8 mouse cellular contexts compared by ENCODE assay signal in genomic region chrX:12090871-12091404, GRCm38 (mm10).
DNase-seq lines count a peak whose midpoint lies in the region; ATAC-seq and TF ChIP-seq lines count a peak whose summit lies in the region.

No protein-coding gene starts in this region.

- peak overlapping the region; percentile 74 for H3K27ac ChIP-seq in brown adipose tissue, adult 24 weeks (replicated peaks; ENCODE audit: low read depth, low read length)
- peak overlapping the region; percentile 95 for H3K27ac ChIP-seq in forebrain, embryonic 14.5 days (ENCODE audit: low read depth, low read length)
- H3K27ac ChIP-seq in lung, embryonic 14.5 days (ENCODE audit: low read depth), result peak overlapping the region; percentile 91
- H3K27ac ChIP-seq in olfactory bulb, adult 2 months (ENCODE audit: insufficient read depth, low read depth, low read length), result peak overlapping the region; percentile 70

- H3K27me3 ChIP-seq in forebrain, embryonic 14.5 days (replicated peaks; ENCODE audit: control insufficient read depth, insufficient read depth, low read length), result peaks cover 15% of the 10 kb centered on the region
- H3K27me3 ChIP-seq in lung, embryonic 14.5 days (ENCODE audit: insufficient read depth, low read length), result peaks cover 52% of the 10 kb centered on the region

- peak overlapping the region; percentile 74 for H3K9ac ChIP-seq in forebrain, embryonic 14.5 days (ENCODE audit: low read length)
- H3K9ac ChIP-seq in lung, embryonic 14.5 days, result peak overlapping the region; percentile 65

- peaks cover 2% of the 10 kb centered on the region; the same call in 1 of the 2 replicates for H3K4me1 ChIP-seq in brown adipose tissue, adult 24 weeks (ENCODE audit: control insufficient read depth, insufficient read depth, insufficient read length, low read length)
- peaks cover 16% of the 10 kb centered on the region for H3K4me1 ChIP-seq in forebrain, embryonic 14.5 days (ENCODE audit: control insufficient read depth, insufficient read depth, low read length)
- H3K4me1 ChIP-seq in lung, embryonic 14.5 days (ENCODE audit: insufficient read depth), result 0 out of 2 replicates have a peak, but pooled peaks cover 11% of the 10 kb centered on the region
- peaks cover 24% of the 10 kb centered on the region for H3K4me1 ChIP-seq in olfactory bulb, adult 2 months (ENCODE audit: control insufficient read depth, insufficient read depth, low read length)

- H3K4me3 ChIP-seq in brown adipose tissue, adult 24 weeks (ENCODE audit: insufficient read depth, low read depth, low read length), result peak overlapping the region; percentile 69
- peak overlapping the region; percentile 40 for H3K4me3 ChIP-seq in forebrain, embryonic 14.5 days (ENCODE audit: low read depth, low read length)
- peak overlapping the region; percentile 47 for H3K4me3 ChIP-seq in lung, embryonic 14.5 days (ENCODE audit: low read depth, low read length)
- peak overlapping the region; percentile 50 for H3K4me3 ChIP-seq in olfactory bulb, adult 2 months (ENCODE audit: insufficient read depth, low read depth, low read length)

- peak overlapping the region; percentile 79 for H3K4me2 ChIP-seq in forebrain, embryonic 14.5 days (ENCODE audit: low read length)
- peak overlapping the region; percentile 83 for H3K4me2 ChIP-seq in lung, embryonic 14.5 days

- no peaks in the 10 kb centered on the region for H3K9me3 ChIP-seq in forebrain, embryonic 14.5 days (replicated peaks; ENCODE audit: control insufficient read depth, low read length)
- H3K9me3 ChIP-seq in lung, embryonic 14.5 days (ENCODE audit: low read depth, low read length), result no peaks in the 10 kb centered on the region

- 0 out of 2 replicates have a peak, but pooled peaks have one; percentile 6 for TF ChIP-seq CTCF in lung, embryonic 14.5 days (IDR thresholded peaks at IDR 0.05; ENCODE audit: low read depth)
- TF ChIP-seq CTCF in olfactory bulb, adult 2 months (IDR thresholded peaks at IDR 0.05; ENCODE audit: insufficient read depth, low read depth, low read length), result no peak

- 3% methylated on average over 44 of the region's 47 CpGs for WGBS in forebrain, embryonic 14.5 days
- 2% methylated on average over 37 of the region's 47 CpGs for WGBS in lung, embryonic 14.5 days
- 1% methylated on average over 38 of the region's 47 CpGs for WGBS in olfactory bulb, adult 2 months

- no peaks in the 10 kb centered on the region for H3K36me3 ChIP-seq in forebrain, embryonic 14.5 days (ENCODE audit: control insufficient read depth, insufficient read depth, low read length)
- no peaks in the 10 kb centered on the region for H3K36me3 ChIP-seq in lung, embryonic 14.5 days (ENCODE audit: insufficient read depth)

- DNase-seq in CD8-positive naive resting alpha-beta T cell, adult 2 months (ENCODE audit: low read depth in 2 of 2, low spot score in 2 of 2), result peak; percentile 42 to 46
- peak; percentile 74 for DNase-seq in forebrain, embryonic 14.5 days (ENCODE audit: low spot score)
- peak; percentile 62 for DNase-seq in heart, postnatal 25 days (ENCODE audit: low spot score)
- peak; percentile 81 to 88 for DNase-seq in kidney, postnatal 4 days
- peak; percentile 82 for DNase-seq in lung, embryonic 14.5 days
- DNase-seq in thymus, postnatal 14 days, result peak; percentile 77

- intact Hi-C loops in heart, postnatal 25 days (cut with DNase I), result no loop called here

- TF ChIP-seq POLR2A in olfactory bulb, adult 2 months (IDR thresholded peaks at IDR 0.05; ENCODE audit: insufficient read depth, low read depth, low read length), result no peak

- peak; percentile 51 for ATAC-seq in forebrain, embryonic 14.5 days
- ATAC-seq in lung, embryonic 14.5 days (ENCODE audit: insufficient read depth), result peak; percentile 60

Comparison
In these comparisons a context has a peak if more than half of its experiments do, and no peak if none do; other contexts are left out.
1. Peak in every context shown above with its lines: DNase-seq, ATAC-seq, H3K4me3 ChIP-seq and H3K27ac ChIP-seq.